Mouse (Mus musculus) layer of hippocampus, postnatal 10 days (tissue): ENCODE measurements at regions not wholly inside any gene's neighbourhood (a gene's known extent, or its start where the extent isn't known, plus 50 kb on each side); places are given as distances from the start of the nearest gene placed in this dataset.

Source experiments
- DNase-seq, 2 experiments: peaks; one replicate each; pipeline ENCODE4 v3.0.0; 2021; ENCODE audit warnings: low spot score in 2 of 2

DNA sequence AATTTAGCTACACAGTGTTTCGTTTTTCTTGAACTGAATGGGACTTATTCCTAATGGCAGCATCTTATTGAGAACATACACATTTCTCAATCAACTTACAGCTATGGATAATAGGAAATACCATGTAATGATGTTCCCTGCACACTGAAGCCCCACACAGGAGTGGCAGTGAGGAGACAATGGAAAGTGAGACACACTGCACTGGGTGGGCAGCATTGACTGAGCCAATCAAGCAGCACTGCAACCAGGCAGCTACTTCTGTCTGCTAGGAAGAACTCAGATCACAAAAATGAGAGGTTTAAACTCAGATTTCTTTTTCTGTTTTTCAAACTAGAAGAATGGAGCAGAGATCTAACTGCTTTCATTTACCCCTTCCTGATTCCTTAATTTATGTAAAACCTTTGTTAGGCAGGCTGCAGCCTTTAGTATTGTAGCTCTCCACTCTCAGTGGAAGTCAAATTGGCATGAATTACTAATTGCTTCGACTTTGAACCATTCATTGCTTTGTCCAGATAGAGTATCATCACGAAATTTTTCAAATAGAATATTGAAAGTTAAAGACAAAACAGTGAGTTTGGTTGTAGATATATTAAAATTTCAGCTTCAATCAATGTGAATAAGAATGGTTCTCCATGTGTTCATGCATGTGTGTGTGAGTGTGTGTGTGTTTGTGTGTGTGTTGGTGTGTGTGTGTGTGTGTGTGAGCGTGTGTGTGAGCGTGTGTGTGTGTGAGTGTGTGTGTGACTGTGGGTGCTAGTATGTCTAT lies 590.9 kb downstream of the Ttll7 start:
- no peak for DNase-seq

DNA sequence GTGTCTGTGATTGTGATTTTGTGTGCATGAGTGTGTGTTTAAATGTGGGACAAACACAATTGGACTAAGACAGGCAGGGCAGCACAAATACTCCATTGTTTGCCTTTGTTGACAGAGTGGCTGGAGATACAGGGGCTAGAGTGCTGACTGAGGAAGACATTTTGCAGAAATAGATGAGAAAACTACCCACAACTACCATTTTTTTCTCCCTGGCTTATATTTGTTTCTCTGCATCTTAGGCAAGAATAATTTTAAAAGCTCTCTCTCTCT lies 591.5 kb downstream of the Ttll7 start:
- DNase-seq: no peak

DNA sequence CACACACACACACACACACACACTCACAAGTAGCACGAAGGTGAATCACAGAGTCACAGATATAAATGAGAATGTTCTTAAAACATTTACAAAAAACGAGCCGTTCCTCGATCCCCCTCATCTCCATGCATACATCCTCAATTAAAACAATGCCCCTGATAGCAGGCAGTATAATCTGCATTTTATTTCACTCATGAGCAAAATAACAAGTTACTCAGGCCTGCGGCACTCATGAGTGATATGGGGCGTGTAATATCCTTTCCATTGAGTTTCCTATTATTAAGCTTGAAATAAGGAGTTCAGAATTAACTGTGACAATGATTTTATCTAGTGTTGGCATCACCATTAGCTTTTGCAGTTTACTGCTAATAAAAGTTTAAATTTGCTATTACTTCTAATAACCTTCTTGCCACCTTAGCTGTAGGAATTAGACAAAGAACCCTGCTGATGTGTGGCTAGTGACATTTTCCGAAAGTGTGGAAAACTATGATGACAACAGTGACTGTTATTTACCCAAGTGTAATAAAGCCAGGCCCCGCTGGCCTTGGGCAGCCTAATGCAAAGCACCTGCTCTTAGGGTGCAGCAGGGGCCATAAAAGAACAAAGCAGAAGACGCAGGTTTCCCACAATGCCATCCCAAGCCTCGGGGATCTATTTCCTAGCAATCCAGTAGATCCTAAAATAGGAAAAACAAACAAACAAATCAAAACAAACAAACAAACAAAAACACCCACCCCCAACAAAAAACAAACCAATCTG lies 592.0 kb downstream of the Ttll7 start:
- DNase-seq: no peak

DNA sequence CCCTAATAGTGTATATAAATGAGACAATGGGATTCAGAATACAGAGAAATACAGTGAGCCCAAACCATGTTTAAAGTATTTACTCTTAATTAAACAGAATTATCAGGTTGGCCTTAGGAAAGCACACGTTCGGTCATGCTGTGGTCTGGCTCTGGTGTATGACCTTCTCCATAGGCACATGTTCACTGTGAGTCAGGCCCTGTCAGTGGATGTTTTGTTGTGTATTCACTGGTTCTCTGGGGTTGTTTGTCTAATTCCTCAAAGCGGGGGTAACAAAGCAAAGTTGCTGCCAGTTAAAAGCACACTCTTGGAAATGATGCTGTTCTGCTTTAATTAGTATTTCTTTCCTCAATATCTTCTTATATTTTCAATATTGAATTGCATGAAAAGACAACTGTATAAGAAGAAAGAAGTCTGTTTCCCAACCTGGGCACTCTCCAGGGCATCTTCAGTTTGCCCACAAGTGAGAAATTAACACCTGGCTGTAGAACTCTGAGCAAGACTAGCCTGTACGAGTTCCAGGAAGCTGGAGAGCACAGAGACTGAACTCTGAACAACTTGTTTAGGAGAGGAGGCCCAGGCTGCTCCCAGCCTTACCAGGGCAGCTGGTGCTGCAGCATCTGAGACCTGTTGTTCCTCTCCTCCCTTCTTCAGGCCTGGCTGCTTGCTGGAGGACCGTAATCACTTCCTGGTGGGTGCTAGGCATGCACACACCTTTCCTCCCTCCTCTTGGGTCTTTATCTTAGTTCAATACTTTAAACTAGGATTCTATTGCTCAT lies 593.1 kb downstream of the Ttll7 start:
- no peak for DNase-seq

DNA sequence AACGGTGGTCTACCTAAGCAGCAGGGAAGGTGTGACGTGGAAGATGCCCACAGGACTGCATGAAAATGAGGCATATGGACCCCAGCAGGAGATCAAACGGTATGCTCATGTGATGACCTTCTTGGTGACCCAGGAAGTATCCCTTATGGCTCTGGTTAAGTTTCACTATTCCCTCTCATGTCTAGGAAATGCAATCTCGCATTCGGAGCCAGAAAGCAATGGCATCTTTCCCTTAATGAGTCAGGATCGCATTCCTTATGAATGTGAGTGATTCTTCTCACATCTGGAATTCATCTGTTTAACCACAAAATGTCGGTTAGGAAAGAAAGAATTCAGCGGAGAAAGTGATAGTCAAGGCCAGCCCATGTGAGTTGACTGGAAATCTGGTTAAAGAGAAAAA lies 593.7 kb downstream of the Ttll7 start:
- DNase-seq: no peak

DNA sequence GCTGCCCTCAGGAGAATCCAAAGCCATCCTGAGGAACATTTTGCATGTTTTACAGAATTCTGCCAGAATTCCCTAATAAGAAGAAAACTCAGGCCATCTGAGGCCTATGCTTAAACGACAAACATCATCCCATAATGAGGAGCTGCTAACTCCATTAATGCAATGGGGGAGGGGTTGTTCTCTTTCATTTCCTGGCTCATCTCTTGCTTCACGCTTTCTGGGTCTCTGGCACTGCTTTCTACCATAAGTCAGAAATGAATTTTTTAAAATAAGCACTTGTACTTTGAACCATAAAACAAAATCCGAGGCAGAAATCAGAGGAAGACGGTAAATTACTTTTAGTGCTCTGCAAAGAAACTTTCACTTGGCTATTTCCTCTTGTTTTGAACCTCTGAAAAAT lies 600.0 kb downstream of the Ttll7 start:
- no peak for DNase-seq

DNA sequence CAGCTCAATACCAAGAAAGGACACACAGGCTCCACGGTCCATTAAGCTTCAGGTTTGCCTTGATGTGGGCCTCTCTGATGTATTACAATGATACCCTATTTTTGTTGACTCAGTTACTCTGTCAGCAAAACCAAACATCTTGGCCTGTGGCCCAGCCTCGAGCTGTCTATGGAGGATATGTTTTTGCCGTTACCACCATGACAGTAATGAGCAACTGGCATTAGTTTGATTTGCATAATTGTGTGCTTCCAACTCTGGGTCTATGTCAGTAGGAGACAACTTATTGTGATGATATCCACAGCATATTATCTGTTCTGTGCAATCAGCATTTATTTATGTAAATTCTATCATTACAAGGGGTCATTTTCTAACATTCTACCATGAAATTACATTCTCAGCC lies 603.2 kb downstream of the Ttll7 start:
- no peak for DNase-seq

DNA sequence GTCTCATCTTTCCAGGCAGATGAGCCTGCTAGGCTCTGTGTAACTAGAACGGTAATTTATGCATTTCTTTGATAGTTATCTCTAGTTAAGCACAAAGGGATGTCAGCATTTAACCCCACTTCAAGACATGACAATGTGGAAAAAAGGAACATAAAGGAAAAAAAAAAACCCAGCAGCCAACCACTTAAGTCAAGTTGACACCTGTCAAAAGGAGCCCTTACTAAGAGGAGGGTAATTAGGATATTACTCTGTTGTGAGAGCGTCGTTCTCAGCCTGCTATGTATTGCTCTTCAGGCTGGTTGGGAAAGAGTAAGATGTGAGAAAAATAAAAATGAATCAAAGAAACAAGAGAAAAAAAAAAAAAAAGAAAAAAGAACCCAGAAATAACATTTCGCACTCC lies 604.1 kb downstream of the Ttll7 start:
- no peak for DNase-seq

DNA sequence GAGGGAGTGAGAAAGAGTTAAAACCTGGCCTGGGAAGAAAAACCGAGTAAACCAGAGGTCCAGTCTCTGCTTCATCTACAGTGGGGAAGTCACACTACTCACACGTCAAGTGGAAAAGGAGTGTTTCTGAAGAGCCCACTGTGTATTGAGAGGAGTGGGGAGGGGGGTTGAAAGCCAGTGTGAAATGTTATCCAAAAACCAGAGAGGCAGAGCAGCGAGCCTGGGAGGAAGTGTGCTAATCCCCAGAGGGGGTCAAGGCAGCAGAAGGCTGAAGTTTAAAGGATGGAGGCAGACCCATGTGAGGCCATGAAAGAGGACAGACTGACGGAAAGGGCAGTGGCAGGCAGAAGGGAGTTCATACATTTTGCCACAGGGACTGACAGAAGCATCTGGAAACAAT lies 605.9 kb downstream of the Ttll7 start:
- DNase-seq: no peak

DNA sequence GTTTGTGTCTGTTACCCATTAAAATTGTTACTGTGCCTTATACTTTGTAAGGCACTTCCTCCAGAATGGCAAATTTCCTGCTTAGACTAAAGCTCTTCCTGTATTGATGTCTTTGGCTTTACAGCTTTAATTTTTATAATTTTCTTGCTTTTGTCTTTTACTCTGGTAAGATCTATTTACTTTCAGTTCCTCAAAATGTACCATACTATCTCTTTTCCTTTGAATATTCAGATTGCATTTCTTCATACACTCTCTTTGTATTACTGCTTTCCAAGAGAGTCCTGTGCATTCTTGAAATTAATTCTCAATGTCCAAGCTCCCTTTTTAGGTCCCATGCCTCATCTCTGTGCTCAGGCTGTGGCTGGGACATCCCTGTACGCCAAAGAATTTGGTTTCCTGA lies 627.7 kb downstream of the Ttll7 start:
- DNase-seq: no peak
